Mouse (Mus musculus) MEL (cell line): ENCODE data around the gene Fem1a. TPM values are rescaled to one million over a fixed set of nuclear protein-coding genes. Genes with fewer than 3 reads are reported as not detected.
"Not testable (repeated sequence)": the region's sequence is repeated elsewhere in the genome, so short reads cannot be mapped to it uniquely, and the experiment has no call there.

Experiments
- DNase-seq: peaks from one replicate; pipeline ENCODE4 v3.0.0; 2011; ENCODE audit warnings: low read depth, low spot score
- H3K27ac ChIP-seq: 2 replicates; pipeline ENCODE4 v1.5.1; 2012; ENCODE audit warnings: low read depth, mild to moderate bottlenecking, control low read depth, low read length, moderate library complexity; ENCODE audit not compliant: control insufficient read depth
- H3K27me3 ChIP-seq, 2 experiments: fragments of 150-350 bp in 1 of 2; sonication (generic) in 1 of 2; 2 replicates each; pipeline ENCODE4 v1.6.1; 2012; ENCODE audit warnings: low read length in 2 of 2, mild to moderate bottlenecking in 2 of 2, improper control_type of control experiment in 1 of 2, moderate library complexity in 1 of 2; ENCODE audit not compliant: insufficient read depth in 2 of 2, control insufficient read depth in 1 of 2
- H3K36me3 ChIP-seq, 2 experiments: 2 replicates each; pipeline ENCODE4 v1.6.1; 2012 to 2014; ENCODE audit warnings: low read length in 2 of 2, improper control_type of control experiment in 1 of 2, inconsistent platforms in 1 of 2, mild to moderate bottlenecking in 1 of 2; ENCODE audit not compliant: insufficient read depth in 2 of 2, control insufficient read depth in 1 of 2
- H3K4me1 ChIP-seq, 2 experiments: fragments of 150-350 bp in 1 of 2; sonication (generic) in 1 of 2; 2 replicates each; pipeline ENCODE4 v1.6.1; 2012; ENCODE audit warnings: low read length in 2 of 2, improper control_type of control experiment in 1 of 2, mild to moderate bottlenecking in 1 of 2; ENCODE audit not compliant: insufficient read depth in 2 of 2, control insufficient read depth in 1 of 2
- H3K4me3 ChIP-seq, 2 experiments: fragments of 150-350 bp in 1 of 2; sonication (generic) in 1 of 2; 2 replicates each; pipeline ENCODE4 v1.5.1; 2012; ENCODE audit warnings: low read depth in 2 of 2, low read length in 2 of 2, mild to moderate bottlenecking in 2 of 2, moderate library complexity in 2 of 2, control low read depth in 1 of 2, improper control_type of control experiment in 1 of 2; ENCODE audit not compliant: control insufficient read depth in 1 of 2, insufficient read depth in 1 of 2
- H3K79me2 ChIP-seq: 2 replicates; pipeline ENCODE4 v1.6.1; 2012; ENCODE audit warnings: mild to moderate bottlenecking, low read length, moderate library complexity; ENCODE audit not compliant: control insufficient read depth, poor library complexity, insufficient read depth
- H3K9ac ChIP-seq: 2 replicates; pipeline ENCODE4 v1.6.1; 2012; ENCODE audit warnings: low read depth, mild to moderate bottlenecking, control low read depth, low read length, moderate library complexity; ENCODE audit not compliant: control insufficient read depth, poor library complexity, severe bottlenecking
- H3K9me3 ChIP-seq: fragments of 150-350 bp; sonication (generic); replicated peaks from 2 replicates; pipeline ENCODE4 v1.6.1; 2012; ENCODE audit warnings: mild to moderate bottlenecking, low read length, improper control_type of control experiment, moderate library complexity; ENCODE audit not compliant: insufficient read depth
- EP300 ChIP-seq, 2 experiments: IDR thresholded peaks; 2 replicates each; pipeline ENCODE4 v1.6.1; 2011; ENCODE audit warnings: improper control_type of control experiment in 2 of 2, low read length in 2 of 2, low read depth in 1 of 2, mild to moderate bottlenecking in 1 of 2
- MXI1 ChIP-seq: IDR thresholded peaks from 2 replicates; pipeline ENCODE4 v1.6.1; 2011; ENCODE audit warnings: mild to moderate bottlenecking, low read depth, low read length, improper control_type of control experiment
- MYC ChIP-seq: IDR thresholded peaks from 2 replicates; pipeline ENCODE4 v1.6.1; 2011; ENCODE audit warnings: low read depth, mild to moderate bottlenecking, low read length, improper control_type of control experiment, moderate library complexity
- POLR2A ChIP-seq, 2 experiments: IDR thresholded peaks; 2 replicates each; pipeline ENCODE4 v1.6.1; 2011 to 2012; ENCODE audit warnings: low read length in 2 of 2, mild to moderate bottlenecking in 2 of 2, control low read depth in 1 of 2, improper control_type of control experiment in 1 of 2, low read depth in 1 of 2, moderate library complexity in 1 of 2; ENCODE audit not compliant: control insufficient read depth in 1 of 2, insufficient read depth in 1 of 2, poor library complexity in 1 of 2
- RAD21 ChIP-seq: IDR thresholded peaks from 2 replicates; pipeline ENCODE4 v1.6.1; 2011; ENCODE audit warnings: mild to moderate bottlenecking, low read depth, low read length, improper control_type of control experiment
- RCOR1 ChIP-seq: IDR thresholded peaks from 2 replicates; pipeline ENCODE4 v1.6.1; 2012; ENCODE audit warnings: low read depth, mild to moderate bottlenecking, inconsistent platforms, low read length, improper control_type of control experiment
- SMC3 ChIP-seq: IDR thresholded peaks from 2 replicates; pipeline ENCODE4 v1.6.1; 2011; ENCODE audit warnings: low read depth, low read length, improper control_type of control experiment
- USF1 ChIP-seq: IDR thresholded peaks from 2 replicates; pipeline ENCODE4 v1.6.1; 2014; ENCODE audit warnings: low read depth, mild to moderate bottlenecking, inconsistent platforms, low read length, improper control_type of control experiment, moderate library complexity
- USF2 ChIP-seq, 2 experiments: IDR thresholded peaks; 2 replicates each; pipeline ENCODE4 v1.6.1; 2011 to 2012; ENCODE audit warnings: improper control_type of control experiment in 2 of 2, low read length in 2 of 2, borderline replicate concordance in 1 of 2, inconsistent platforms in 1 of 2, low read depth in 1 of 2, mild to moderate bottlenecking in 1 of 2; ENCODE audit not compliant: insufficient read depth in 1 of 2
- polyA plus RNA-seq, 2 experiments: library from polyadenylated mRNA; stranded (reverse) in 1 of 2; unstranded in 1 of 2; fragments of >175 nt in 1 of 2; fragments of >200 nt in 1 of 2; gene quantifications; 2 replicates each; pipeline versions ENCODE4 v1.2.1 to v1.2.4; 2012; ENCODE audit warnings: low replicate concordance in 2 of 2, low read depth in 1 of 2; ENCODE audit not compliant: insufficient read length in 2 of 2, insufficient read depth in 1 of 2, missing spikeins in 1 of 2
- total RNA-seq: library from RNA; depleted of rRNA; stranded (reverse); fragments of 300-350 nt; gene quantifications from 2 replicates; pipeline ENCODE4 v1.2.3, GENCODE M21; 2012

The Fem1a gene
- total and polyA plus RNA-seq, 3 experiments, result 17.1 to 21.5 TPM; not detected in 1

DNA sequence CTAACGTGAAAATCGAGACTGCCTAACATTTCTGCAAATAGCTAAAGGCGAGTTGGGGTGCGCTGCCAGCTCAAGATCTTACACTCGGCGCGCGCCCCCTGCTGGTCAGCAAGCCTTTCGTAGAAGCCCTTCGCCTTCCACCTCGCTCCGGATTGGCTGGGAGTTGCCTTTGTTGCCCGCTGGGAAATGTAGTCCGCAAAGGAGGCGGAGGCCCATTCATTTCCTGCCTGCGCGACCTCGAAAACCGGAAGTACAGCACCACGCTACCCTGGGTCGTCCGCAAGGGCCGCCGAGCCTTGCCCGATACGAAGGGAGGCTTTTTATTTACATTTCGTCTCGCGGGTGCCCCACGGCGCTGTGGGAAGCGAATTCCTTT, 759 bp upstream of the Fem1a start (continued):
- TF ChIP-seq RCOR1 (no peak), SMC3 (peak; percentile 65)

DNA sequence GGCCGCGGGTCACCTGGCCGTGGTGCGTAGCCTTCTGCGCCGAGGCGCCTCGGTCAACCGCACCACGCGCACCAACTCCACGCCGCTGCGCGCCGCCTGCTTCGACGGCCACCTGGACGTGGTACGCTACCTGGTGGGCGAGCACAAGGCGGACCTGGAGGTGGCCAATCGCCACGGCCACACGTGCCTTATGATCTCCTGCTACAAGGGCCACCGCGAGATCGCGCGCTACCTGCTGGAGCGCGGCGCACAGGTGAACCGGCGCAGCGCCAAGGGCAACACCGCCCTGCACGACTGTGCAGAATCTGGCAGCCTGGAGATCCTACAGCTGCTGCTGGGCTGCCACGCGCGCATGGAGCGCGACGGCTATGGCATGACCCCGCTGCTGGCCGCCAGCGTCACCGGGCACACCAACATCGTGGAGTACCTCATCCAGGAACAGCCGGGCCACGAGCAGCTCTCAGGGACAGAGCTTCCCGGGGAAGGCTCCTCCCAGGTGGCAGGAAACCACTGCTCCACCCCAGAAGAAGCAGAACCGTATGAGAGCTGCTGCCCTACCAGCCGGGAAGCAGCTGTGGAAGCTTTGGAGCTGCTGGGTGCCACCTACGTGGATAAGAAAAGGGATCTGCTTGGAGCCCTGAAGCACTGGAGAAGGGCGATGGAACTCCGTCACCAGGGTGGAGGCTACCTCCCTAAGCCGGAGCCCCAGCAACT, 728 bp downstream of the Fem1a start:
- H3K36me3 ChIP-seq, result peaks cover 0 to 28% of the 10 kb centered on the region in 2 experiments; a peak in 3 of 4 replicates
- H3K4me3 ChIP-seq, result peak overlapping the region; percentile 44 to 74
- peak overlapping the region; percentile 75 for H3K9ac ChIP-seq
- no peaks in the 10 kb centered on the region for H3K27me3 ChIP-seq
- H3K79me2 ChIP-seq, result peaks cover 48% of the 10 kb centered on the region
- TF ChIP-seq MYC (no peak), POLR2A (IDR thresholded peaks at IDR 0.05; ENCODE audit: control insufficient read depth in 1 of 2, insufficient read depth in 1 of 2, low read depth in 1 of 2, low read length in 2 of 2, poor library complexity in 1 of 2) (0 out of 4 replicates have a peak, but pooled peaks of 1 of the 2 experiments have one; percentile 5), RAD21 (no peak), USF2 (IDR thresholded peaks at IDR 0.05; ENCODE audit: borderline replicate concordance in 1 of 2, insufficient read depth in 1 of 2, low read depth in 1 of 2, low read length in 2 of 2) (no peak), MXI1 (no peak), EP300 (IDR thresholded peaks at IDR 0.05; ENCODE audit: low read depth in 1 of 2, low read length in 2 of 2) (no peak)
- DNase-seq, result peak; percentile 37
- H3K4me1 ChIP-seq, result peaks cover 0 to 38% of the 10 kb centered on the region in 2 experiments; a peak in 2 of 4 replicates
- H3K9me3 ChIP-seq, result no peaks in the 10 kb centered on the region
- no peak overlapping the region for H3K27ac ChIP-seq

DNA sequence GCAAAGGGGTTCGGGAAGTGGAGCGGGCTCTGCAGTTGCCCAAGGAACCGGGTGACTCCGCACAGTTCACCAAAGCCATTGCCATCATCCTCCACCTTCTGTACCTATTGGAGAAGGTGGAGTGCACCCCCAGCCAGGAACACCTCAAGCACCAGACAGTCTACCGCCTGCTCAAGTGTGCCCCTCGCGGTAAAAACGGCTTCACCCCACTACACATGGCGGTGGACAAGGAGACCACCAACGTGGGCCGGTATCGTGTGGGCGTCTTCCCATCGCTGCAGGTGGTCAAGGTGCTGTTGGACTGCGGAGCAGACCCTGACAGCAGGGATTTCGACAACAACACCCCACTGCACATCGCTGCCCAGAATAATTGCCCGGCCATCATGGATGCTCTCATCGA, 1.7 kb downstream of the Fem1a start:
- H3K9me3 ChIP-seq, DNase-seq, H3K27me3 ChIP-seq, H3K27ac ChIP-seq: not testable (repeated sequence)
- Histone ChIP-seq H3K79me2 (peaks cover 48% of the 10 kb centered on the region), H3K4me3 (0 out of 4 replicates have a peak overlapping the region, but pooled peaks of 1 of the 2 experiments have one; percentile 7), H3K9ac (peak overlapping the region; percentile 42; the same call in 1 of the 2 replicates), H3K36me3 (peaks cover 0 to 28% of the 10 kb centered on the region in 2 experiments; a peak in 3 of 4 replicates), H3K4me1 (peaks cover 0 to 38% of the 10 kb centered on the region in 2 experiments; a peak in 2 of 4 replicates)

DNA sequence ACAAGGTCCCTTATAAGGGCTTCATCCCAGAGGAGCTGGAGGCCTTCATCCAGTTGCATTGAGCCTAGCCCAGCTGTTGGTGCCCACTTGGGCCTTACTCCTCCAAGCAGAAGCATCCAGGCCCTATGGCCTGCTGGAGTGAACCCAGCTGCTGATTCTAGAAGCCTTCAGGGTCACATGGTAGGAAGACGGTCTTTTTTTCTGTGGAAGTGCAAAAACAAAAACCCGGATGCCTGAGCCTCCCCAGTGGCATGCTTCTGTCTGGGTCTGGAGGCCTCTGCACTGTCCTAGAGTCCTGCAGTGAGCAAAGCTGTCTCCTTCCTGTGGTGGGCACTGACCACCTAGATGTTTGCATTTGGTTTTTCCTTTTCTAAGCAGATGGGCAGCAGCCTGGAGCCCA, 2.2 kb downstream of the Fem1a start:
- not testable (repeated sequence) for H3K27me3 ChIP-seq, H3K27ac ChIP-seq
- peak overlapping the region; percentile 11 to 20; a peak in 3 of 4 replicates for H3K4me3 ChIP-seq

More for the DNA sequence above, 2.2 kb downstream of the Fem1a start:
- Histone ChIP-seq H3K4me1 (peaks cover 0 to 38% of the 10 kb centered on the region in 2 experiments; a peak in 2 of 4 replicates), H3K79me2 (peaks cover 48% of the 10 kb centered on the region), H3K9ac (peak overlapping the region; percentile 42), H3K36me3 (peaks cover 0 to 28% of the 10 kb centered on the region in 2 experiments; a peak in 3 of 4 replicates)
- not testable (repeated sequence) for DNase-seq, H3K9me3 ChIP-seq
- 0 out of 2 replicates have a peak, but pooled peaks have one; percentile 11 for TF ChIP-seq USF1
